Mouse (Mus musculus) ZHBTc4 (cell line): ENCODE data around the gene 1700037C18Rik.
A peak's percentile ranks its signal among the peaks of the same experiment; 100 is the strongest.
"Not testable (repeated sequence)": the region's sequence is repeated elsewhere in the genome, so short reads cannot be mapped to it uniquely, and the experiment has no call there.

Experiments used
- DNase-seq: peaks from one replicate; pipeline ENCODE4 v3.0.0-alpha.2; 2011; ENCODE audit warnings: low read depth, low spot score

1700037C18Rik gene

GRCm38 (mm10) chr16:3872216-3873047 is 36.1 kb downstream of the 1700037C18Rik start, which contains the start of gene Naa60:
Gene Naa60 (plus strand): TSS chr16:3872375.
- peak; percentile 99 for DNase-seq

GRCm38 (mm10) chr16:3871815-3872214 is 36.7 kb downstream of the 1700037C18Rik start:
- no peak for DNase-seq

- DNase-seq: no peak
Measured at GRCm38 (mm10) chr16:3859254-3859653, 49.2 kb downstream of the 1700037C18Rik start.

DNA sequence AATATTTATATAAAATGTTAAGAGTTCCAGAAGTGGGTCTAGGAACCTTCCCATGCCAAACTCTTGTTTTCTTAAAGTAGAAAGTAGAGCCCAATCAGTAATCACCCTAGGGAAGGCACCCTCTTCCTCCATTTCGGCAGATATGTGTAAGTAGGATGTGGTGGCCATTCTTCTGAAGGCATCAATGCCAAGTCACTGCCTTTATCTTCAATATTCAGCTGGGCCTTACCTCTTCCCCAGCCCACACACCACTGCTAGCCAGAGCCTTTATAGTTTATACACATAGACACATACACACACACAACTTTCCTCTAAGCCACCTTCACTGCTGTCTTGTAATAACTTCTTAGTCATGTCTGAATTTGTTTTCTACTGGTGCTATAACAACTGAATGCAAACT is 52.7 kb downstream of the 1700037C18Rik start:
- DNase-seq: no peak

DNA sequence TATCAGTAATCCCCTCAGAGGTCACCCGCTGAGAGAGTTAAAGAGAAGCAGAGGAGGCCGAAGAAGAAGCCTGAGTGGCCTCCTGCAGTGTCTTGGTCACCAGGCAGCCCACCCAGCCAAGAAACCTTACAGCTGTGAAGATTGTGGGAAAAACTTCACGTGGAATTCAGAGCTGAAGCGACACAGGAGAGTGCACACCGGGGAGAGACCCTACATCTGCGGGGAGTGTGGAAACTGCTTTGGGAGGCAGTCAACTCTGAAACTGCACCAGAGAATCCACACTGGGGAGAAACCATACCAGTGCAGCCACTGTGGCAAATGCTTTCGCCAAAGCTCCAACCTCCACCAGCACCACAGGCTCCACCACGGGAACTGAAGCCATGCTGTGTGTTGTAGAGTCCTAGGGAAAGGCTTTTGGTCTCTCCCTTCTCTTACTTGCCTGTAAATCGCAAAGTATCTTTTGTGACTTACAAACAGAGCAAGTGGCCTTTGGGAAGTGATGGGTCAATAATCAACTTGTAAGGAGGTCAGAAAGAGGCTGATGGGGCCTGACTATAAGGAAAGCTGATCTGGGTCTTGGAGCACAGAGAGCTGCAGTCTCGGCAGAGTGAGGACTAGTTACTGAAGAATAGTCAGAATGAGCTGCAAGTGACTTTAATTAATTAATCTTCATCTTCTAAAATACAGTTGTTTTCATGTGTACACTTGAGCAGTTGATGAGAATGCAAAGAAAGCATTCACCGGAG is 53.9 kb downstream of the 1700037C18Rik start:
- no peak for DNase-seq

DNA sequence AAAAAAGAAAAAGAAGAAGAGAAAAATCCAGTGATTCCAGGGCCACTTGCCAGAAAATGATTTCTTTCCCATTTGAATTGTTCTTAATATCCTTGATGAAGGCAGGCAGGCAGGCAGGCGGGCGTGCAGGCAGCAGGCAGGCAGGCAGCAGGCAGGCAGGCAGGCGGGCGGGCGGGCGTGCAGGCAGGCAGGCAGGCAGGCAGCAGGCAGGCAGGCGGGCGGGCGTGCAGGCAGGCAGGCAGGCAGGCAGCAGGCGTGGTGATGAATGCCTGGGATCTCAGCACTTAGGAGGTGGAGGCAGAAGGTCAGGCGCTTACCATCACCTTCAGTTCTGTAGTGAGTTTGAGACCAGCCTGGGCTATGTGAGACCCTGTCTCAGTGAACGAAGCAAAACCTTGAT is 55.9 kb downstream of the 1700037C18Rik start:
- peak; percentile 52 for DNase-seq

- not testable (repeated sequence) for DNase-seq
Measured at GRCm38 (mm10) chr16:3851301-3851700, 57.2 kb downstream of the 1700037C18Rik start.

DNA sequence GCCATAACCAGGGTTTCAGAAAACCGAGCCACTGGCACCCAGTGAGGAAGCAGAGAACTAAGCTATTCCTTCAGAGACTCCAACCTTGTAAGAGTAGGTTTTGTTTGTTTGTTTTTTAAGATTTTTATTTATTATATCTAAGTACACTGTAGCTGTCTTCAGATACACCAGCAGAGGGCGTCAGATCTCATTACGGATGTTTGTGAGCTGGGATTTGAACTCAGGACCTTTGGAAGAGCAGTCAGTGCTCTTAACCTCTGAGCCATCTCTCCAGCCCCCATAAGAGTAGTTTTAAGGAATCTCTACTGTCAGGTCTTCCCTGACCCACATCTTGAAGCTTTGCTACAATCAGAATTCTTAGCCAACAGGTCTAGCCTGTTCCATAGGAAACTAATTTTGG is 60.1 kb downstream of the 1700037C18Rik start:
- DNase-seq: no peak

- DNase-seq: peak; percentile 56
Measured at GRCm38 (mm10) chr16:3847871-3848270, 60.6 kb downstream of the 1700037C18Rik start.

GRCm38 (mm10) chr16:3846711-3847518 is 61.6 kb downstream of the 1700037C18Rik start, which contains the start of gene Zfp174:
Gene Zfp174 (plus strand): TSS chr16:3847268.
- peak; percentile 97 for DNase-seq
